Mouse (Mus musculus): Measurements from ENCODE around the gene Il9. TPM values are rescaled to one million over a fixed set of nuclear protein-coding genes. Genes with fewer than 3 reads are reported as not detected.

Il9 gene
- not detected in 2 replicates for polyA plus RNA-seq (2011; ENCODE audit: insufficient read depth, insufficient read length, low replicate concordance, missing spikeins)

- H3K4me3 ChIP-seq (replicated peaks; ENCODE audit: control insufficient read depth, low read depth, low read length), result no peak within 1 kb of the TSS
- WGBS, result 73% methylated on average over 3 of the region's 3 CpGs
- no peak within 1 kb of the TSS for H3K27ac ChIP-seq (ENCODE audit: control insufficient read depth, insufficient read depth, low read depth, low read length, poor library complexity)
- H3K4me1 ChIP-seq (ENCODE audit: control insufficient read depth, insufficient read depth, low read length), result no peaks in the 10 kb centered on the region
- TF ChIP-seq CTCF (IDR thresholded peaks at IDR 0.05; ENCODE audit: control insufficient read depth, insufficient read depth, low read length) (no peak), POLR2A (IDR thresholded peaks at IDR 0.05; ENCODE audit: borderline replicate concordance, control insufficient read depth, low read depth, low read length) (no peak)
Observed at GRCm38 (mm10) chr13:56482146-56482545, at the start of gene Il9. Gene Il9 (minus strand): TSS chr13:56482246.

GRCm38 (mm10) chr13:56529685-56530084, 47.6 kb upstream of the Il9 start:
- TF ChIP-seq POLR2A (IDR thresholded peaks at IDR 0.05; ENCODE audit: borderline replicate concordance, control insufficient read depth, low read depth, low read length) (no peak), CTCF (IDR thresholded peaks at IDR 0.05; ENCODE audit: control insufficient read depth, insufficient read depth, low read length) (no peak)
- H3K4me1 ChIP-seq (ENCODE audit: control insufficient read depth, insufficient read depth, low read length), result no peaks in the 10 kb centered on the region
- WGBS, result 6% methylated on average over 8 of the region's 8 CpGs
- no peak overlapping the region for H3K27ac ChIP-seq (ENCODE audit: control insufficient read depth, insufficient read depth, low read depth, low read length, poor library complexity)
- no peak overlapping the region for H3K4me3 ChIP-seq (replicated peaks; ENCODE audit: control insufficient read depth, low read depth, low read length)

GRCm38 (mm10) chr13:56529031-56529430, 47.0 kb upstream of the Il9 start:
- no peak overlapping the region for H3K27ac ChIP-seq (ENCODE audit: control insufficient read depth, insufficient read depth, low read depth, low read length, poor library complexity)
- no peak overlapping the region for H3K4me3 ChIP-seq (replicated peaks; ENCODE audit: control insufficient read depth, low read depth, low read length)
- no peak for TF ChIP-seq CTCF (IDR thresholded peaks at IDR 0.05; ENCODE audit: control insufficient read depth, insufficient read depth, low read length)
- no peak for TF ChIP-seq POLR2A (IDR thresholded peaks at IDR 0.05; ENCODE audit: borderline replicate concordance, control insufficient read depth, low read depth, low read length)
- H3K4me1 ChIP-seq (ENCODE audit: control insufficient read depth, insufficient read depth, low read length), result no peaks in the 10 kb centered on the region
- 6% methylated on average over 4 of the region's 4 CpGs for WGBS

DNA sequence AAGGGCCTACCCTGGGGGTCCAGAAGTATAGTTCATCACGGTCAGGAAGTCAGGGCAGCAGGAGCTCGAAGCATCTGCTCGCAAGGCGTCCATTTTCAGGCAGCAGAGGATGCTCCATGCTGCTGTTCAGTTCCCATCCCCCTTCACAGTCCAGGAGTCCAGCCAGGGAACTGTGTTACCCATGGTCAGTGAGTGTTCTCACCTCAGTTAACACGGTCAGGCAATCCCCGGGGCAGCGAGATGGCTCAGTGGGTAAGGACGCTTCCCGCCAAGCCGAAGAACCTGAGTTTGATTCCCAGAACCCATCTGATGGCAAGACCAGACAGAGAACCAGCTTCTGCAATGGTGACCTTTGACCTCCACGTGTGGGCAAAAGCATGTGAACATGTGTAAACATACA, 46.2 kb upstream of the Il9 start:
- Histone ChIP-seq H3K4me1 (ENCODE audit: control insufficient read depth, insufficient read depth, low read length) (no peaks in the 10 kb centered on the region), H3K27ac (ENCODE audit: control insufficient read depth, insufficient read depth, low read depth, low read length, poor library complexity) (no peak overlapping the region), H3K4me3 (replicated peaks; ENCODE audit: control insufficient read depth, low read depth, low read length) (no peak overlapping the region)
- TF ChIP-seq POLR2A (IDR thresholded peaks at IDR 0.05; ENCODE audit: borderline replicate concordance, control insufficient read depth, low read depth, low read length), result no peak
- no peak for TF ChIP-seq CTCF (IDR thresholded peaks at IDR 0.05; ENCODE audit: control insufficient read depth, insufficient read depth, low read length)
- WGBS, result 84% methylated on average over 11 of the region's 11 CpGs

GRCm38 (mm10) chr13:56527846-56528245, 45.8 kb upstream of the Il9 start:
- no peak overlapping the region for H3K4me3 ChIP-seq (replicated peaks; ENCODE audit: control insufficient read depth, low read depth, low read length)
- TF ChIP-seq CTCF (IDR thresholded peaks at IDR 0.05; ENCODE audit: control insufficient read depth, insufficient read depth, low read length), result no peak
- no peak for TF ChIP-seq POLR2A (IDR thresholded peaks at IDR 0.05; ENCODE audit: borderline replicate concordance, control insufficient read depth, low read depth, low read length)
- no peak overlapping the region for H3K27ac ChIP-seq (ENCODE audit: control insufficient read depth, insufficient read depth, low read depth, low read length, poor library complexity)
- H3K4me1 ChIP-seq (ENCODE audit: control insufficient read depth, insufficient read depth, low read length), result no peaks in the 10 kb centered on the region
- 87% methylated on average over 7 of the region's 7 CpGs for WGBS

- TF ChIP-seq CTCF (IDR thresholded peaks at IDR 0.05; ENCODE audit: control insufficient read depth, insufficient read depth, low read length) (no peak), POLR2A (IDR thresholded peaks at IDR 0.05; ENCODE audit: borderline replicate concordance, control insufficient read depth, low read depth, low read length) (no peak)
- no peaks in the 10 kb centered on the region for H3K4me1 ChIP-seq (ENCODE audit: control insufficient read depth, insufficient read depth, low read length)
- 79% methylated on average over 12 of the region's 12 CpGs for WGBS
- no peak overlapping the region for H3K4me3 ChIP-seq (replicated peaks; ENCODE audit: control insufficient read depth, low read depth, low read length)
- H3K27ac ChIP-seq (ENCODE audit: control insufficient read depth, insufficient read depth, low read depth, low read length, poor library complexity), result no peak overlapping the region
Observed at GRCm38 (mm10) chr13:56526871-56527270, 44.8 kb upstream of the Il9 start.

GRCm38 (mm10) chr13:56522821-56523167, 40.7 kb upstream of the Il9 start:
- TF ChIP-seq POLR2A (IDR thresholded peaks at IDR 0.05; ENCODE audit: borderline replicate concordance, control insufficient read depth, low read depth, low read length), result no peak
- no peak for TF ChIP-seq CTCF (IDR thresholded peaks at IDR 0.05; ENCODE audit: control insufficient read depth, insufficient read depth, low read length)
- Histone ChIP-seq H3K4me1 (ENCODE audit: control insufficient read depth, insufficient read depth, low read length) (no peaks in the 10 kb centered on the region), H3K4me3 (replicated peaks; ENCODE audit: control insufficient read depth, low read depth, low read length) (peak overlapping the region; percentile 54), H3K27ac (ENCODE audit: control insufficient read depth, insufficient read depth, low read depth, low read length, poor library complexity) (no peak overlapping the region)
- WGBS, result 4% methylated on average over 8 of the region's 8 CpGs

DNA sequence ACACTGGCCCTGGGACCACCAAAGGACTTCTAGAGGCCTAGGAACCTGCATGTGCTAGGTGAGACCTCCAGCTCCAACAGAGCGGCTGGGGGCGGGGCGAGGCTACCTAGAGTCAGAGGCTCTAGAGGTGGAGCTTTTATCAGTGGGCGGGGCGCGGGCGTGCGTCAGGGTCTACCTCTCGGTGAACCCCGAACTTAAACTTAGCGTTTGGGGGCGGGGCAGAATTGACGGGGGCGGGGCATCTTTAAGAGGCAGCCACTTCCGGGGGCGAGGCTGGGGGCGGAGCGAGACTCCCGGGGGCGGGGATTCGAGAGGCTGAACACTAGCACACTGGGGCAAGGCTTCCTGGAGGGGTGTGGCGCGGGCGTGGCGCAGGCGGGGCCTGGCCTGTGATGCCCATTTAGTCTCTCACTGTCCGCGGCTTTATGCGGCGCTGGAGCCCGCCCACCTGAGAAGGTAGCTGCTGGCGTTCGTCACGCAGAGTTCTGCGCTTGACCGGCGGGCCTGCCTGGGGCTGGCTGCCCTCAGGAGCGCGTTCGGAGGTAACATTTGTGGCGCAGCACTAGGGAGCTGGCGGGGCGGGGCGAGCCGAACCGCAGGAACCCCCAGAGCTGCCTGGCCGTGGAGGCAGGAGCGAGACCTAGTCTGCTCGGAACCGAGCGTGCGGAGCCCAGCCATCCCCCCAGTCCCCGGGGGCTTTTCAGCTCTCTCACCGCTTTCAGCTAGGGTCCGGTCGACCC, 40.2 kb upstream of the Il9 start, which contains the start of gene Fbxl21:
Gene Fbxl21, plus strand, starts transcription at position 392 of the 740 bp plus-strand sequence.
- Histone ChIP-seq H3K27ac (ENCODE audit: control insufficient read depth, insufficient read depth, low read depth, low read length, poor library complexity) (no peak within 1 kb of the TSS), H3K4me3 (replicated peaks; ENCODE audit: control insufficient read depth, low read depth, low read length) (peak within 1 kb of the TSS; percentile 54), H3K4me1 (ENCODE audit: control insufficient read depth, insufficient read depth, low read length) (no peaks in the 10 kb centered on the region)
- WGBS, result 1% methylated on average over 56 of the region's 56 CpGs
- TF ChIP-seq CTCF (IDR thresholded peaks at IDR 0.05; ENCODE audit: control insufficient read depth, insufficient read depth, low read length) (no peak), POLR2A (IDR thresholded peaks at IDR 0.05; ENCODE audit: borderline replicate concordance, control insufficient read depth, low read depth, low read length) (peak; percentile 55; the same call in 1 of the 2 replicates)

Measured in bone marrow, adult 2 months (tissue).